Mouse (Mus musculus) lung, adult 2 months (tissue): Measurements from ENCODE around the gene Btg2.

Experiments used
- CTCF ChIP-seq: fragments of 200-500 bp; IDR thresholded peaks from 2 replicates; pipeline ENCODE4 v1.5.1; 2011; ENCODE audit warnings: mild to moderate bottlenecking, low read length, control low read depth; ENCODE audit not compliant: insufficient read depth
- POLR2A ChIP-seq: fragments of 200-500 bp; IDR thresholded peaks from 2 replicates; pipeline ENCODE4 v1.6.1; 2011; ENCODE audit warnings: low read depth, mild to moderate bottlenecking, control low read depth, low read length, borderline replicate concordance; ENCODE audit errors: extremely low read depth

DNA sequence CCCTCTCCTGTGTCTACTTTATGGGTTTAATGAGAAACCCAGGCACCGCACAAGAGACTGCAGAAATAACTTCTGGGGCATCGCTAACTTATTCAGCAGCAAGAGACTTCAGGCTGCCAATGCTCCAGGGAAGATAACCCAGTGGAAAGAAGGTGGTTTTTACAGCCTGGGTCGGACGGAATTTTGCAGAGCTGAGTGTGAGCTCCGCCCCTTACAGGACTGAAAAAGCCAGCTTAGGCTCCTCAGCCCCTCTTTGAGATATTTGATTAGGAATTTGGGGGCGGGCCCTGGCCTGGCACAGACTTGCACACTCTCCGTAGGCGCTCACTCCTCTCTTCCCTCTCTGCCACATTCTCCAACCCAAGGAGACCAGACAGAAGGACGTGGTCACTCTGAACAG is 41.7 kb downstream of the Btg2 start, which contains the start of gene Fmod:
- TF ChIP-seq CTCF (no peak), POLR2A (no peak)
